Mouse (Mus musculus) limb, embryonic 14.5 days (tissue): ENCODE measurements around the gene Olfr1424. TPM values are rescaled to one million over a fixed set of nuclear protein-coding genes. Genes with fewer than 3 reads are reported as not detected.

Source experiments
- ATAC-seq: fragments of 200-750 bp; cut with Nextera tagmentation; 2 replicates; pipeline ENCODE4 v1.8.0; 2017; ENCODE audit warnings: low read depth, moderate number of reproducible peaks, moderate TSS enrichment; ENCODE audit not compliant: low FRiP score
- DNase-seq: peaks from one replicate; pipeline ENCODE4 v3.0.0-alpha.2; 2015; ENCODE audit warnings: low spot score
- H3K27ac ChIP-seq: fragments of 300-500 bp; sonication (generic); replicated peaks from 2 replicates; pipeline ENCODE4 v1.5.1; 2014; ENCODE audit warnings: low read depth, mild to moderate bottlenecking, low read length, moderate library complexity, mixed read lengths
- H3K27me3 ChIP-seq: fragments of 300-500 bp; sonication (generic); 2 replicates; pipeline ENCODE4 v1.6.1; 2014; ENCODE audit warnings: low read length, mixed read lengths; ENCODE audit not compliant: control insufficient read depth, insufficient read depth
- H3K36me3 ChIP-seq: fragments of 300-500 bp; sonication (generic); 2 replicates; pipeline ENCODE4 v1.6.1; 2014; ENCODE audit warnings: mild to moderate bottlenecking, low read length, moderate library complexity, mixed read lengths; ENCODE audit not compliant: control insufficient read depth, insufficient read depth
- H3K4me1 ChIP-seq: fragments of 300-500 bp; sonication (generic); 2 replicates; pipeline ENCODE4 v1.6.1; 2014; ENCODE audit warnings: antibody characterized with exemption, low read length, mixed read lengths; ENCODE audit not compliant: control insufficient read depth, insufficient read depth
- H3K4me2 ChIP-seq: fragments of 300-500 bp; sonication (generic); replicated peaks from 2 replicates; pipeline ENCODE4 v1.6.1; 2014; ENCODE audit warnings: low read depth, mild to moderate bottlenecking, low read length, moderate library complexity; ENCODE audit not compliant: severe bottlenecking
- H3K4me3 ChIP-seq: fragments of 300-500 bp; sonication (generic); replicated peaks from 2 replicates; pipeline ENCODE4 v1.5.1; 2014; ENCODE audit warnings: low read length
- H3K9ac ChIP-seq: fragments of 300-500 bp; sonication (generic); 2 replicates; pipeline ENCODE4 v1.6.1; 2014; ENCODE audit warnings: mild to moderate bottlenecking, low read depth, low read length, moderate library complexity; ENCODE audit not compliant: severe bottlenecking
- H3K9me3 ChIP-seq: fragments of 300-500 bp; sonication (generic); 2 replicates; pipeline ENCODE4 v1.6.1; 2016; ENCODE audit warnings: low read length; ENCODE audit not compliant: control insufficient read depth
- POLR2A ChIP-seq: fragments of 200-500 bp; IDR thresholded peaks from 2 replicates; pipeline ENCODE4 v1.8.0; 2012; ENCODE audit warnings: inconsistent platforms, mild to moderate bottlenecking, moderate library complexity, borderline replicate concordance; ENCODE audit not compliant: insufficient read depth, insufficient read length; ENCODE audit errors: extremely low read depth
- WGBS: fragments of 180-500 bp; shearing (Covaris S2); extraction: QIAGEN DNeasy Blood & Tissue Kit; methylation state at CpG from one replicate; pipeline ENCODE4 v1.1.7; 2014; 5-methylcytosine and 5-hydroxymethylcytosine counted together
- polyA plus RNA-seq, 2 experiments: library from polyadenylated mRNA; depleted of rRNA in 1 of 2; stranded (reverse) in 1 of 2; unstranded in 1 of 2; fragments of >200 nt; fragmentation: Nextera tagmentation in 1 of 2; extraction: Ambion mirVana in 1 of 2; gene quantifications; 2 replicates each; pipeline versions ENCODE4 v1.2.1 to v1.2.3; 2012 to 2014

Gene Olfr1424
- polyA plus RNA-seq, 2 experiments, result not detected

DNA sequence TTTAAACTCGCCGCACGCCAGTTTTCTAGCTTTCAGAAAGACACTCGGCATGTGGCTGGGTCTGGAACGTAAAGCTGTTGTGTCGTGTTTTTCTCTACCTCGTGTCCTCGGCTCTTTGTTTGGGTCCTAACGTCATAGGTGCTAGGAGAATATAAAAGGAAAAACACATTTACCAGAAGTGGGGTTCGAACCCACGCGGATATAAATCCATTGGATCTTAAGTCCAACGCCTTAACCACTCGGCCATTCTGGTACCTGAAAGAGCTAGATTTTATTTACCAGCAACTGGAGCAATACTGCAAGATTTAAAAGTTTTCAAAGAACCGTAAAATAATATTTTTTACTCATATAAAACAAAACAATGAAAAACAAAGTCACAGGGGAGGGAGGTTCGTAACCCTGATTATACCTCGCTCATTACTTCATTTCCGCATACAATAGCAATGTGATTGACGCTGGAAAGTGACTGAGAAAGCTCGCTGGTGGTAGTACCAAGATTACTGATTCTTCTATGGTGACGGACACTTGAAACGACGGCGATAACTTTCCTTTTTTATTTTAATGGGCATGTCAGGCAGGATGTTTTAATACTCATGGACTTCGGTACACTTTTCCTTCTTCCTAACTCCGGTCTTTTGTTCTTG is 51.4 kb downstream of the Olfr1424 start:
- peak overlapping the region; percentile 86 for H3K27ac ChIP-seq
- peaks cover 4% of the 10 kb centered on the region; the same call in 1 of the 2 replicates for H3K4me1 ChIP-seq
- peak overlapping the region; percentile 82 for H3K9ac ChIP-seq
- peak overlapping the region; percentile 66 for H3K4me2 ChIP-seq
- TF ChIP-seq POLR2A, result no peak
- H3K36me3 ChIP-seq, result no peaks in the 10 kb centered on the region
- DNase-seq (peak; percentile 95), ATAC-seq (peak; percentile 53)
- no peaks in the 10 kb centered on the region for H3K27me3 ChIP-seq
- under 1% methylated on average over 26 of the region's 26 CpGs for WGBS
- H3K4me3 ChIP-seq, result peak overlapping the region; percentile 62
- no peaks in the 10 kb centered on the region for H3K9me3 ChIP-seq

DNA sequence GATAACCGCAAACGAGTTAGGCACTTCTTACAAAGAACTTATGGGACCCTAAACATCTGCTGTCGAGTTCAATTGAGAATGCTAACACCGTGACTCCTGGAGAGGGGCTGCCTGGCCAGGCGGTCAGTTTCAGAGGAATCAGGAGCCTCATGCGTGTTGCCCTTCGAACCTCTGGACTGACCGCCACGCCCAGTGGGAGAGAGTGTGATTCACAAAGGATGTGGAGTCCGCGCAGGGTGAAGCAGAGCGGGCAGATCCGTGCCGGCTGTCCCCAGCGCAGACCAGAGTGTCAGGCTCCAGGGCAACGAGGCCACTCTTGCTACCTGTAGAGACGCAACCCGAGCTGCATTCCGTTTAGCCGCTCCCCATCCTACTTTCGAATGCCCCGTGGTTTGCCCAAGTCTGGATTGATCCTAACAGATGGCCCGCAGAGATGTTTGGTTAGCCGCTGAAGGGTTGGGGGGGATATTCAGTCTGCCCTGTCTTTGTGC is 52.2 kb downstream of the Olfr1424 start:
- Histone ChIP-seq H3K4me1 (peaks cover 4% of the 10 kb centered on the region; the same call in 1 of the 2 replicates), H3K9me3 (no peaks in the 10 kb centered on the region), H3K27ac (peak overlapping the region; percentile 86), H3K9ac (peak overlapping the region; percentile 82), H3K4me2 (peak overlapping the region; percentile 66), H3K36me3 (no peaks in the 10 kb centered on the region), H3K27me3 (no peaks in the 10 kb centered on the region), H3K4me3 (peak overlapping the region; percentile 62)
- under 1% methylated on average over 24 of the region's 24 CpGs for WGBS
- no peak for ATAC-seq
- TF ChIP-seq POLR2A, result no peak
- peak; percentile 53 for DNase-seq

DNA sequence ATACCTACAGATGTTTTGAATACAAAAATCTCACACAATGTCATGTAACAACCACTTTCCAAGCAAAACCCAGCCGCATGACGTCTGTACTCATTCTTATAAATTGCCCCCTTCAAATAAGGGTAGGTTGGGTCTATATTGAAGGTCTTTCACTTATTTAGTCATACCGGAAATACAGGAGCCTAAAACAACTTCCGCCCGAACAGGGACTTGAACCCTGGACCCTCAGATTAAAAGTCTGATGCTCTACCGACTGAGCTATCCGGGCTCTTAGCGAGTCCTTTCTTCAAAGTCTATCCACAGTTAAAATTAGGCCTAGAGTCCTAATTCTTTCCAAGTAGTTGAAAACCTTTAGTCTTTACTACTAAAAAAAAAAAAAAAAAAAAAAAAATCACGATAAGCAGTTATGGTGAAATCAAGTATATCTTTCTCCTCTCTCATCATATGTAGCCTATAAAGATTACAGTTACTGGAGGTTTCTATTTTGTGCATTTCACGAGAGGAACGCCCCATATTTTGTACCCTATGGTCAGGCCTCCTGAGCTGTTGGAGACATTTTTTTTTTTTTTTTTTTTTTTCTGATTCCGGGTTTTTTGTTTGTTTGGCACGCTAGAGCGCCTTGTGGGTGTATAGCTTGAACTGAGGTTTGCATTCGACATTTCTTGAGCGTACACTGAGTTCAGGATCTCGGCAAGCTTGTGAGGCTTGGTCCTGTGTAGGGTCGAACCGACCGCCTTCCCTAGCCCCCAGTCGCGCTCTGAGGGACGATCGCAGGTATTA is 52.8 kb downstream of the Olfr1424 start:
- H3K9me3 ChIP-seq, result no peaks in the 10 kb centered on the region
- H3K4me1 ChIP-seq, result peaks cover 8% of the 10 kb centered on the region
- H3K9ac ChIP-seq, result peak overlapping the region; percentile 82
- peak; percentile 16 for ATAC-seq
- H3K4me3 ChIP-seq, result peak overlapping the region; percentile 62
- peak; percentile 33; the same call in 1 of the 2 replicates for TF ChIP-seq POLR2A
- H3K36me3 ChIP-seq, result no peaks in the 10 kb centered on the region
- under 1% methylated on average over 24 of the region's 24 CpGs for WGBS
- DNase-seq, result peak; percentile 93
- peak overlapping the region; percentile 66 for H3K4me2 ChIP-seq
- H3K27ac ChIP-seq, result peak overlapping the region; percentile 86
- no peaks in the 10 kb centered on the region for H3K27me3 ChIP-seq

Other genes starting within 250 kb of the Olfr1424 start
- gene Stx3, start 243.3 kb downstream of the Olfr1424 start, polyA plus RNA-seq (2012; rRNA removed), result 3.9 and 5.2 TPM in 2 replicates
- gene Stx3, start 243.3 kb downstream of the Olfr1424 start, polyA plus RNA-seq (2014; fragmentation: Nextera tagmentation; extraction: Ambion mirVana), result 6.7 and 7.9 TPM in 2 replicates
- gene Olfr1417, start 223.5 kb downstream of the Olfr1424 start, polyA plus RNA-seq (2012; rRNA removed), result not detected in 2 replicates
- gene Olfr1417, start 223.5 kb downstream of the Olfr1424 start, polyA plus RNA-seq (2014; fragmentation: Nextera tagmentation; extraction: Ambion mirVana), result not detected in 2 replicates
- gene Olfr1418, start 201.6 kb downstream of the Olfr1424 start, polyA plus RNA-seq (2012; rRNA removed), result not detected in 2 replicates
- gene Olfr1418, start 201.6 kb downstream of the Olfr1424 start, polyA plus RNA-seq (2014; fragmentation: Nextera tagmentation; extraction: Ambion mirVana), result not detected in 2 replicates
- 0.06 TPM in 1 of 2 replicates, not detected in the other for gene Olfr1419, start 187.6 kb downstream of the Olfr1424 start, polyA plus RNA-seq (2012; rRNA removed)
- not detected in 2 replicates for gene Olfr1419, start 187.6 kb downstream of the Olfr1424 start, polyA plus RNA-seq (2014; fragmentation: Nextera tagmentation; extraction: Ambion mirVana)
- not detected in 2 replicates for gene Olfr1420, start 176.1 kb downstream of the Olfr1424 start, polyA plus RNA-seq (2012; rRNA removed)
- not detected in 2 replicates for gene Olfr1420, start 176.1 kb downstream of the Olfr1424 start, polyA plus RNA-seq (2014; fragmentation: Nextera tagmentation; extraction: Ambion mirVana)
- 38.5 and 45.1 TPM in 2 replicates for gene Patl1, start 150.3 kb downstream of the Olfr1424 start, polyA plus RNA-seq (2012; rRNA removed)
- gene Patl1, start 150.3 kb downstream of the Olfr1424 start, polyA plus RNA-seq (2014; fragmentation: Nextera tagmentation; extraction: Ambion mirVana), result 18.9 and 19.6 TPM in 2 replicates
- 33.4 and 37.5 TPM in 2 replicates for gene Osbp, start 96.7 kb downstream of the Olfr1424 start, polyA plus RNA-seq (2012; rRNA removed)
- 10.9 and 11.7 TPM in 2 replicates for gene Osbp, start 96.7 kb downstream of the Olfr1424 start, polyA plus RNA-seq (2014; fragmentation: Nextera tagmentation; extraction: Ambion mirVana)
- not detected in 2 replicates for gene Olfr1423, start 21.4 kb downstream of the Olfr1424 start, polyA plus RNA-seq (2012; rRNA removed)
- gene Olfr1423, start 21.4 kb downstream of the Olfr1424 start, polyA plus RNA-seq (2014; fragmentation: Nextera tagmentation; extraction: Ambion mirVana), result not detected in 2 replicates
- not detected in 2 replicates for gene Olfr1425, start 15.0 kb upstream of the Olfr1424 start, polyA plus RNA-seq (2012; rRNA removed)
- gene Olfr1425, start 15.0 kb upstream of the Olfr1424 start, polyA plus RNA-seq (2014; fragmentation: Nextera tagmentation; extraction: Ambion mirVana), result not detected in 2 replicates
- not detected in 2 replicates for gene Olfr1426, start 29.3 kb upstream of the Olfr1424 start, polyA plus RNA-seq (2012; rRNA removed)
- gene Olfr1426, start 29.3 kb upstream of the Olfr1424 start, polyA plus RNA-seq (2014; fragmentation: Nextera tagmentation; extraction: Ambion mirVana), result not detected in 2 replicates
- gene Olfr1427, start 40.7 kb upstream of the Olfr1424 start, polyA plus RNA-seq (2012; rRNA removed), result not detected in 2 replicates
- gene Olfr1427, start 40.7 kb upstream of the Olfr1424 start, polyA plus RNA-seq (2014; fragmentation: Nextera tagmentation; extraction: Ambion mirVana), result not detected in 2 replicates
- not detected in 2 replicates for gene Olfr1428, start 53.2 kb upstream of the Olfr1424 start, polyA plus RNA-seq (2012; rRNA removed)
- gene Olfr1428, start 53.2 kb upstream of the Olfr1424 start, polyA plus RNA-seq (2014; fragmentation: Nextera tagmentation; extraction: Ambion mirVana), result not detected in 2 replicates
- gene Olfr76, start 60.5 kb upstream of the Olfr1424 start, polyA plus RNA-seq (2012; rRNA removed), result not detected in 2 replicates
- gene Olfr76, start 60.5 kb upstream of the Olfr1424 start, polyA plus RNA-seq (2014; fragmentation: Nextera tagmentation; extraction: Ambion mirVana), result not detected in 2 replicates
- not detected in 2 replicates for gene Olfr1555-ps1, start 107.4 kb upstream of the Olfr1424 start, polyA plus RNA-seq (2012; rRNA removed)
- not detected in 2 replicates for gene Olfr1555-ps1, start 107.4 kb upstream of the Olfr1424 start, polyA plus RNA-seq (2014; fragmentation: Nextera tagmentation; extraction: Ambion mirVana)
- gene Olfr1431, start 138.0 kb upstream of the Olfr1424 start, polyA plus RNA-seq (2012; rRNA removed), result not detected in 2 replicates
- not detected in 2 replicates for gene Olfr1431, start 138.0 kb upstream of the Olfr1424 start, polyA plus RNA-seq (2014; fragmentation: Nextera tagmentation; extraction: Ambion mirVana)
- gene Olfr1432, start 169.9 kb upstream of the Olfr1424 start, polyA plus RNA-seq (2012; rRNA removed), result not detected in 2 replicates
- gene Olfr1432, start 169.9 kb upstream of the Olfr1424 start, polyA plus RNA-seq (2014; fragmentation: Nextera tagmentation; extraction: Ambion mirVana), result not detected in 2 replicates
- not detected in 2 replicates for gene Olfr262, start 179.0 kb upstream of the Olfr1424 start, polyA plus RNA-seq (2012; rRNA removed)
- gene Olfr262, start 179.0 kb upstream of the Olfr1424 start, polyA plus RNA-seq (2014; fragmentation: Nextera tagmentation; extraction: Ambion mirVana), result not detected in 2 replicates
- not detected in 2 replicates for gene Olfr235, start 198.3 kb upstream of the Olfr1424 start, polyA plus RNA-seq (2012; rRNA removed)
- gene Olfr235, start 198.3 kb upstream of the Olfr1424 start, polyA plus RNA-seq (2014; fragmentation: Nextera tagmentation; extraction: Ambion mirVana), result not detected in 2 replicates
- gene Olfr1434, start 217.2 kb upstream of the Olfr1424 start, polyA plus RNA-seq (2012; rRNA removed), result not detected in 2 replicates
- not detected in 2 replicates for gene Olfr1434, start 217.2 kb upstream of the Olfr1424 start, polyA plus RNA-seq (2014; fragmentation: Nextera tagmentation; extraction: Ambion mirVana)
- gene Olfr1436, start 236.4 kb upstream of the Olfr1424 start, polyA plus RNA-seq (2012; rRNA removed), result not detected in 2 replicates
- gene Olfr1436, start 236.4 kb upstream of the Olfr1424 start, polyA plus RNA-seq (2014; fragmentation: Nextera tagmentation; extraction: Ambion mirVana), result not detected in 2 replicates